Mouse (Mus musculus): ENCODE measurements around the gene Tomm6. TPM values are rescaled to one million over a fixed set of nuclear protein-coding genes. Genes with fewer than 3 reads are reported as not detected.

The Tomm6 gene
- polyA plus RNA-seq, 1 experiment from 2014 or later: 381 TPM

- no peaks in the 10 kb centered on the region for H3K9me3 ChIP-seq (replicated peaks)
- no peak for ATAC-seq (replicated peaks; ENCODE audit: low FRiP score)
- H3K36me3 ChIP-seq: 0 out of 2 replicates have a peak, but pooled peaks cover 4% of the 10 kb centered on the region
- no peaks in the 10 kb centered on the region for H3K4me1 ChIP-seq
- peaks cover 5% of the 10 kb centered on the region; the same call in 1 of the 2 replicates for H3K27me3 ChIP-seq
- no peak overlapping the region for H3K27ac ChIP-seq
- WGBS: 55% methylated on average over 4 of the region's 4 CpGs
- no peak overlapping the region for H3K4me3 ChIP-seq (replicated peaks)
- no peak overlapping the region for H3K4me2 ChIP-seq
- H3K9ac ChIP-seq: no peak overlapping the region
Observed at GRCm38 (mm10) chr17:47708972-47709371, 20.8 kb upstream of the Tomm6 start.

- Histone ChIP-seq H3K4me3 (replicated peaks) (no peak overlapping the region), H3K27me3 (peaks cover 10% of the 10 kb centered on the region), H3K9ac (no peak overlapping the region), H3K9me3 (replicated peaks) (no peaks in the 10 kb centered on the region), H3K4me2 (no peak overlapping the region), H3K27ac (no peak overlapping the region), H3K36me3 (peaks cover 9% of the 10 kb centered on the region; the same call in 1 of the 2 replicates), H3K4me1 (peaks cover 5% of the 10 kb centered on the region)
- 78% methylated on average over 3 of the region's 3 CpGs for WGBS
- ATAC-seq (replicated peaks; ENCODE audit: low FRiP score): no peak
Observed at GRCm38 (mm10) chr17:47707961-47708360, 19.8 kb upstream of the Tomm6 start.

GRCm38 (mm10) chr17:47706196-47706595, 18.0 kb upstream of the Tomm6 start:
- Histone ChIP-seq H3K4me3 (replicated peaks) (no peak overlapping the region), H3K4me1 (peaks cover 6% of the 10 kb centered on the region), H3K4me2 (no peak overlapping the region), H3K9me3 (replicated peaks) (no peaks in the 10 kb centered on the region), H3K27me3 (peaks cover 16% of the 10 kb centered on the region), H3K9ac (no peak overlapping the region), H3K36me3 (peaks cover 23% of the 10 kb centered on the region), H3K27ac (no peak overlapping the region)
- ATAC-seq (replicated peaks; ENCODE audit: low FRiP score): no peak
- WGBS: 64% methylated on average over 1 of the region's 1 CpGs

GRCm38 (mm10) chr17:47704692-47705091, 16.5 kb upstream of the Tomm6 start:
- no peak for ATAC-seq (replicated peaks; ENCODE audit: low FRiP score)
- H3K4me1 ChIP-seq: peaks cover 6% of the 10 kb centered on the region
- WGBS: 87% methylated on average over 4 of the region's 4 CpGs

GRCm38 (mm10) chr17:47703556-47703955, 15.4 kb upstream of the Tomm6 start:
- Histone ChIP-seq H3K4me2 (no peak overlapping the region), H3K36me3 (peaks cover 35% of the 10 kb centered on the region), H3K27me3 (peaks cover 16% of the 10 kb centered on the region), H3K9ac (no peak overlapping the region), H3K4me3 (replicated peaks) (no peak overlapping the region), H3K4me1 (peaks cover 6% of the 10 kb centered on the region), H3K27ac (no peak overlapping the region), H3K9me3 (replicated peaks) (no peaks in the 10 kb centered on the region)
- 29% methylated on average over 20 of the region's 20 CpGs for WGBS
- ATAC-seq (replicated peaks; ENCODE audit: low FRiP score): no peak

More at GRCm38 (mm10) chr17:47704692-47705091, 16.5 kb upstream of the Tomm6 start:
- H3K27ac ChIP-seq: no peak overlapping the region
- peaks cover 29% of the 10 kb centered on the region for H3K36me3 ChIP-seq
- no peaks in the 10 kb centered on the region for H3K9me3 ChIP-seq (replicated peaks)
- no peak overlapping the region for H3K4me2 ChIP-seq
- H3K9ac ChIP-seq: no peak overlapping the region
- H3K27me3 ChIP-seq: peaks cover 16% of the 10 kb centered on the region
- no peak overlapping the region for H3K4me3 ChIP-seq (replicated peaks)

GRCm38 (mm10) chr17:47702548-47703345, 14.6 kb upstream of the Tomm6 start:
- peaks cover 16% of the 10 kb centered on the region for H3K27me3 ChIP-seq
- H3K27ac ChIP-seq: no peak overlapping the region
- no peaks in the 10 kb centered on the region for H3K9me3 ChIP-seq (replicated peaks)
- no peak for ATAC-seq (replicated peaks; ENCODE audit: low FRiP score)
- H3K4me2 ChIP-seq: no peak overlapping the region
- H3K9ac ChIP-seq: no peak overlapping the region
- H3K4me3 ChIP-seq (replicated peaks): no peak overlapping the region
- WGBS: 41% methylated on average over 28 of the region's 28 CpGs
- peaks cover 38% of the 10 kb centered on the region for H3K36me3 ChIP-seq
- peaks cover 6% of the 10 kb centered on the region for H3K4me1 ChIP-seq

- H3K9me3 ChIP-seq (replicated peaks): no peaks in the 10 kb centered on the region
- H3K4me2 ChIP-seq: no peak overlapping the region
- H3K36me3 ChIP-seq: peaks cover 38% of the 10 kb centered on the region
- H3K27ac ChIP-seq: no peak overlapping the region
- ATAC-seq (replicated peaks; ENCODE audit: low FRiP score): no peak
- H3K4me3 ChIP-seq (replicated peaks): no peak overlapping the region
- H3K9ac ChIP-seq: no peak overlapping the region
- H3K27me3 ChIP-seq: peaks cover 16% of the 10 kb centered on the region
- 78% methylated on average over 9 of the region's 9 CpGs for WGBS
- peaks cover 6% of the 10 kb centered on the region for H3K4me1 ChIP-seq
Observed at GRCm38 (mm10) chr17:47701793-47702192, 13.6 kb upstream of the Tomm6 start.

- WGBS: 75% methylated on average over 2 of the region's 2 CpGs
Observed at GRCm38 (mm10) chr17:47699055-47699454, 10.9 kb upstream of the Tomm6 start.

GRCm38 (mm10) chr17:47698156-47698555, 10.0 kb upstream of the Tomm6 start:
- Histone ChIP-seq H3K9me3 (replicated peaks) (no peaks in the 10 kb centered on the region), H3K27ac (peak overlapping the region; percentile 60; the same call in 1 of the 2 replicates), H3K4me1 (peaks cover 23% of the 10 kb centered on the region), H3K36me3 (peaks cover 32% of the 10 kb centered on the region), H3K4me2 (no peak overlapping the region), H3K27me3 (peaks cover 17% of the 10 kb centered on the region), H3K9ac (no peak overlapping the region), H3K4me3 (replicated peaks) (no peak overlapping the region)
- no peak for ATAC-seq (replicated peaks; ENCODE audit: low FRiP score)
- 82% methylated on average over 10 of the region's 10 CpGs for WGBS

More at GRCm38 (mm10) chr17:47699055-47699454, 10.9 kb upstream of the Tomm6 start:
- Histone ChIP-seq H3K27me3 (peaks cover 15% of the 10 kb centered on the region), H3K27ac (no peak overlapping the region), H3K4me2 (no peak overlapping the region), H3K4me1 (peaks cover 18% of the 10 kb centered on the region), H3K4me3 (replicated peaks) (no peak overlapping the region), H3K9ac (no peak overlapping the region), H3K36me3 (peaks cover 34% of the 10 kb centered on the region), H3K9me3 (replicated peaks) (no peaks in the 10 kb centered on the region)
- no peak for ATAC-seq (replicated peaks; ENCODE audit: low FRiP score)

- Histone ChIP-seq H3K27me3 (peaks cover 14% of the 10 kb centered on the region; the same call in 1 of the 2 replicates), H3K9ac (peak overlapping the region; percentile 89), H3K36me3 (peaks cover 14% of the 10 kb centered on the region; the same call in 1 of the 2 replicates), H3K4me2 (peak overlapping the region; percentile 95), H3K9me3 (replicated peaks) (no peaks in the 10 kb centered on the region), H3K4me3 (replicated peaks) (peak overlapping the region; percentile 83), H3K27ac (peak overlapping the region; percentile 85), H3K4me1 (peaks cover 22% of the 10 kb centered on the region)
- ATAC-seq (replicated peaks; ENCODE audit: low FRiP score): no peak
- WGBS: under 1% methylated on average over 20 of the region's 23 CpGs
Observed at GRCm38 (mm10) chr17:47695337-47695710, 7.1 kb upstream of the Tomm6 start.

GRCm38 (mm10) chr17:47694503-47695336, 6.5 kb upstream of the Tomm6 start, which contains the start of gene Prickle4:
Gene Prickle4, minus strand, starts transcription at chr17:47694736.
- peak within 1 kb of the TSS; percentile 95 for H3K4me2 ChIP-seq
- under 1% methylated on average over 79 of the region's 82 CpGs for WGBS
- peak within 1 kb of the TSS; percentile 83 for H3K4me3 ChIP-seq (replicated peaks)
- H3K9ac ChIP-seq: peak within 1 kb of the TSS; percentile 89
- H3K36me3 ChIP-seq: 0 out of 2 replicates have a peak, but pooled peaks cover 9% of the 10 kb centered on the region
- no peaks in the 10 kb centered on the region for H3K9me3 ChIP-seq (replicated peaks)
- H3K4me1 ChIP-seq: peaks cover 26% of the 10 kb centered on the region
- H3K27ac ChIP-seq: peak within 1 kb of the TSS; percentile 85
- peak; percentile 95 for ATAC-seq (replicated peaks; ENCODE audit: low FRiP score)
- H3K27me3 ChIP-seq: peaks cover 14% of the 10 kb centered on the region; the same call in 1 of the 2 replicates

- Histone ChIP-seq H3K9ac (peak within 1 kb of the TSS; percentile 89), H3K4me2 (peak within 1 kb of the TSS; percentile 95), H3K4me3 (replicated peaks) (peak within 1 kb of the TSS; percentile 83), H3K27me3 (peaks cover 14% of the 10 kb centered on the region; the same call in 1 of the 2 replicates), H3K27ac (peak within 1 kb of the TSS; percentile 85), H3K36me3 (0 out of 2 replicates have a peak, but pooled peaks cover 5% of the 10 kb centered on the region), H3K9me3 (replicated peaks) (no peaks in the 10 kb centered on the region), H3K4me1 (peaks cover 30% of the 10 kb centered on the region)
- no peak for ATAC-seq (replicated peaks; ENCODE audit: low FRiP score)
- 0% methylated on average over 3 of the region's 3 CpGs for WGBS
Observed at GRCm38 (mm10) chr17:47694442-47694502, 6.1 kb upstream of the Tomm6 start, which contains the start of gene Gm21981. Gene Gm21981, minus strand, starts transcription at chr17:47694455.
